Mouse (Mus musculus) right cerebral cortex, postnatal 25 days (tissue): ENCODE data around the gene Tmem45a.
A peak's percentile ranks its signal among the peaks of the same experiment; 100 is the strongest.
"Not testable (repeated sequence)": the region's sequence is repeated elsewhere in the genome, so short reads cannot be mapped to it uniquely, and the experiment has no call there.

ENCODE experiments used
- DNase-seq: peaks from one replicate; pipeline ENCODE4 v3.0.0; 2022

Tmem45a gene

DNA sequence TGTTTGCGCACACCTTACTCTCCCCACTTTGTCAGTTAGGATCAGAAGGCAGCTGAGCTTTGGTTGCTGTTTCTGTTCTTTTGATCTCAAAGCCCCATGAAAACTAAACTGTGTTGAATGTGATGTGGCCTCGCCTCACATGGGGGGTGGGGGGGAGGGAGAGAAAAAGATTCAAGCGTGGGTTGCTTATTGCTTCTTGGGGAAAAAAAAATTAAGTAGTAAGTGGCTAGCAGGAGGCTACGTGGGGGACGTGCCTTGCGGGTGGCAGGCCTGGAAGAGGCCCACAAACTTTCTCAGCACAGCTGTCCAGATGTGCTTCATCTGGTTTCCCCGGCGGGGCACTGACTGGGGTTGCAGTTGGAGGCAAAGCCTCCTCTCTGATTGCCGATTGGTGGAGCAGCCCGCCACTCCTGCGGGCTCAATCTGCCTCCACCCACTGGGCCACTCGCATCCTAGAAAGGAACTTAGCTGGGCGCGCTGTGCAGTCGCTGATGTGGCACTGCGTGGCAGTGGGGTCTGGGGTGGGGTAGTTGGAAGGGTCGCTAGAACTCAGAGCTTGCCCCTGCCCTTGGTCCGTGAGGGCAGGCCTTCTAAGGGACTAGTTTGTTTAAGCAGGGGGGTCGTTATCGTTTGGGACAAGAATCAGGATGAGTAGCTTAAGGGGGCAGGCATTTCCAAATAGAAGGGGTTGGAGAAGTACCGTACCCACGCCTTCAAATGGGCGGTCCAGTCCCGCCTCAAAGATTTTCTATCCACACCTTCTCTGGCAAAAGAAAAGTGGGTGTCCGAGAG lies at the start of gene Tmem45a:
Tmem45a (minus strand) TSS at position 343 of the 792 bp plus-strand sequence.
- peak; percentile 72 for DNase-seq

DNA sequence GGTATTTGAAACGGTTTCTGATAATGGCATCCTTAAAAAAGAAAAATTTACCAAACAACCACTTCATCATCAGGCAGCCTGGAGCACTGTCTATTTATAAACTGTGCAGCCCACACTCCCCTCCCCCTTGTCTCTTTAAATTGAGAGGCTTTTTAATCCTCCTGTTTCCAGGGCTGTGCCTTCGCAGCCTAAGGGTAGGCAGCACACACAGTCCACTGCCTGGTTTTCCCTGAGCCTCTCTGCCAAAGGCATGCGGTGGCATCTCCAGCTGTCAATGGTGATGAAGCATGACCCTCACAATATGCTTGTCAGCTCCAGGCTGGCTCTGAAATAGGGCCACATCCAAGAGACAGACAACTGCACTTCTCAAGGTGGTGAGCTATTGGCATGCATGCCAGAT lies 42.1 kb upstream of the Tmem45a start, which contains the start of gene Lnp1:
Lnp1 (minus strand) TSS at position 39 of the 400 bp plus-strand sequence.
- no peak for DNase-seq

DNA sequence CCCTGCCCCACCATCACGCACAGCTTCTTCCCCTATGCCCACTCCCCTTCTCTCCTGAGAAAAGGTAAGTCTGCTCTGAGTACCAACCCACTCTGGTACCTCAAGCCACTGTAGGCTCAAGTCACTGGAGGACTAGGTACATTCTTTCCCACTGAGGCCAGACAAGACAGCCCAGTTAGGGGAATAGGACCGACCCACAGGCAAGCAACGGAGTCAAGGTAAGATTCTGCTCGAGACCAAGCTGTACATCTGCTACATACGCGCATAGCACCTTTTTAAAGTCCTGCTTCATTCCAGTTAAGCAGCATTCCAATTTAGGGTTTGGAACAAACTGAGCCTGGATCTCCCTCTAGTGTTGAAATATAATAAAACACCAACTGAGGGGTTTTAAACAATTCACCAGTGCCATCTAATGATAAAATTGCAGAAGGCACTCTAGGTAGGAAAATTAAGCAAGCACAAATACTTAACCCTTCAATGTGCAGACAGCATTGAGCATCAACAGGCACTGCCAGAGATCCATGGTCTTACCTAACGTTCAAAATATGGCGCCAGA lies 34.2 kb upstream of the Tmem45a start:
- peak; percentile 9 for DNase-seq

DNA sequence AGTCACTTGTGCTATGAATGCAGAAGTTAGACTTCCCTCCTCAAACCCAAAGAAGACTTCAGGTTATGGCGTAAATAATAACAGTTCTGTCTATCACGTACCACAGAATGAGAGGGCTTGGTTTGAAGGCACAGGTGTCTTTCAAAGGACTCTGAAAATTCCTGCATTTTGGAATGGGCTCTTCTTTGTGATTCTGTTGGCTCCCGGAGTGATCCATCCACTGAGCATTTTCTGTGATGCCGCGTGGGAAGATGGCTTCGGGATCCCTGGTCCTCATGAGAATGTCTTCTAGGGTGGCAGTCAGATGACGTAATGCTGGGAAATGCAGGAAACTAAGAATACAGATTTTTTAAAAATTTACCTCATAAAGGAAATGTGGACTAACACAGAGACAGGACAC lies 31.3 kb upstream of the Tmem45a start:
- no peak for DNase-seq

DNA sequence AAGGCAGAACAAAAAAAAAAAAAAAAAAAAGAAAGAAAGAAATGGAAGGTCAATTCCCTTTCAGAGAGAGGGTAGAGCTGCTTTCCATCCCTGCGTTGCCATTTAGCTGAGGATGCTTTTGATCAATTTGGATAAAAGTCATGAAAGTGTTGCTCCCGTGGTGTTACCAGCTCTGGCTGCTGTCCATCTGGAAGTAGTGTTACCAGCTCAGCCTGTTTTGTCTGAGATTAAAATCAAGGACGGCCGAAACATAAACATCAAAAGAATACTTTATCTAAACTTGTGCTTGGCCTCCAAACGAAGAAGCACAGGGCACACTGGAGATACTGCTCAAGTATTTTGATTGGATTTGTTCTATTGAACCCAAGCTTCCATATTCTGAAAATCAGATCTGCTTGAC lies 23.0 kb upstream of the Tmem45a start:
- DNase-seq: no peak

DNA sequence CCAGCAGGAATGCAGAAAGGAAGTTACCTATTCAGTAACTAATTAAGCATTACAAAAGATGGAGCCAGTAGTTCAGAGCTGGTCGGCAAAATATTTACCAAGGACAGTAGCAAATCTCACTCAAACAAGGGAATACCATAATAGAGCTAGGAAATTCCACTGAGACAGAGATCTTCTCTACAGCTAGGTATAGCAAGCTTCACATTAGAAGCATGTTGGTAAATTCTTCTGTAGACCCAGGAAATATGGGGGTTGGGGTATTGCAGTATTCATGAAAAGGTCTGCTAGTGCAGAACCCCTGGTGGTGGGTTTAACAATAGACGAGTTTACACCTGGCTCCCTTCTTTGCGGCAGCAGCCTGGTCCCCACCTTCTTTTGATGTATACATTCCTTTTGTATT lies 16.2 kb upstream of the Tmem45a start:
- not testable (repeated sequence) for DNase-seq

DNA sequence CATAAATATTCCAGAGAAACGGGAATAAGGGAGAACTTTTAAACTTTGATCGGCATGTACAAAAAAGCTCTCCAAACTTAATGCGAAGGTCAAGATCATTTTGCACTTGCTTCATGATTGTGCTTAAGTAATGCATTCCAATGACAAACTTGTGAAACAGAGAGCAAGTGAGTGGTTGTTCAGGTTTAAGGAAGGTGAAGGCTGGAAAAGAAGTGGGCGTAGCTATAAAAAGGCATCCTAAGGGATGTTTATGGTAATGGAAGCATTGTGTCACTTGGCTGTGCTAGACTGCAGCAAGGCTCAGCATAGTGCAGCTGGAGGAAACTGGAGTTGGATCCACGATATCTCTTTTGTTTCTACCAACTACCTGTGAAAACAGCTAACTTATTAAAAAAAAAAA lies 5.6 kb upstream of the Tmem45a start:
- no peak for DNase-seq

DNA sequence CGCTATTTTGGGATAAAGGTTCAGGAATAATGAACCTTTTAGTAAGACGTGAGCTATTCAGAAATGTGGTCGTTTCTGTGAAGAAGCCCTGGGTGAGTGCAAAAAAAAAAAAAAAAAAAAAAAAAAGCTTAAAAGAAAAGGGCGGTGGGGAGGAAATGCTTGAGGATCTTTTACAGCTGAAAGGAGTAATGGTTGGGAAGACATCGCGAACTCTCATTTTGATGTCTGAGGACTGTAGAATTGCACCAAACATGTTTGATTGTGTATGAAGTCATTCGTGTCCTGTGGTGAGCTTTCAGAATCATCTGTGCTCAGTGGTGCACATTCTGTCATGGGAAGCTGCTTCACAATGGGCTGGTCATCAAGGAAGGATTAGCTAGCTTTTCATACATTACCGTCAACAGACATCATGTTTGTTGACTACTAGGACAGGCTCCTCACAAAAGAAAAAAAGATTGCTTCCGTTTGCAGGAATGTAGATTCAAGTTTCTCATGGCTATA lies 700 bp upstream of the Tmem45a start:
- no peak for DNase-seq

DNA sequence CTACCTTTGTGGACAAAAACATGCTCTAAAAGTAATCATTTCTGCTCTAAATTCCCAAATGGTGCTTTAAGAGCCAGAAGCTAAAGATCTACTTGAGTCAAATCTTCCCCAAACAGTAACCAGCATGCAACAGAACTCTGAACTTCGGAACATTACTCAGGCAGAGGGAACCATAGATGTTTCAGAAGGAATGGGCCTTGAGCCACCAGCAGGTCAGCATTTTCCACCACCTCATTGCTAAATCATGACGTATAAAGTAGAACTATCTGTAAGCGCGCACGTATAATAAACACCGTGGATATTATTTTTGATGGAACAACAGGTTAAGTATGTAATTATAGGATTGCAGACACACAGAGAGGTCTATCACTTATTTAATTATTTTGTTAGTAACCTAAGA lies 1.2 kb downstream of the Tmem45a start:
- no peak for DNase-seq

DNA sequence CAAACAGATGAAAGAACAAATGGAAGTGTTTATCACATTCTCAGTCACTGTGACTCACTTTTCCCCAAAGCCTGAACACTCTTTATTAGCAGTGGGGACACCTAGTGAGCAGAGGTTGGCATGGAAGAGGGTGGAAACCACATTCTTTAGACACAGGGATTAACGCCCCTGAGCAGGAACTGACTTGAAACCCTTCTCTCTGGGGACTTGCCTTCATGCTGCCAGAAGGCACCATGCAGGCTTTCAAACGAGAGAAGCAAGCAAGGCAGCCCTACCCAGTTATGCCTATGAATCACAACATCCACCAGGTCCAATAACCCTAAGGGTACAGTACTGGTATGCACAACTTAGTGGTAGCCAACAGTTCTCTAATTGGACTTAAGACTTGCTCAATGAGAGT lies 12.6 kb downstream of the Tmem45a start:
- DNase-seq: no peak

DNA sequence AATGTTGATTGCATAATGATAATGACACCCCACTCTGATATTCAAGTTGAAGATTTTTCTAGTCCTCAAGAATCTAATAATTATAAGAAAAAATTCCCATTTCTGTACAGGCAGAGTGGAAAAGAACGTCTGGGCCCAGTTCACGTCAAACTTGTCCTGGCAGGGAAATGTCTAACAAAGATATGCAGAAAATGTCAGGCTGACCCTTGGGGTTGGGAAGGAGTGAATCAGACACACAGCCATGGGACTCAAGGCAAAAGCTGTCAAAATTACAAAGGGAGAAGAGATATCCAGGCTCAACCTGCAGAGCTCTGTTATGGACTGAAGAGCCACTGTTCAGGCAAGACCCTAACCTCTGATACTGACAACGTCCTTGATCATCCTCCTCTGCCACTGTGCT lies 15.5 kb downstream of the Tmem45a start:
- no peak for DNase-seq

DNA sequence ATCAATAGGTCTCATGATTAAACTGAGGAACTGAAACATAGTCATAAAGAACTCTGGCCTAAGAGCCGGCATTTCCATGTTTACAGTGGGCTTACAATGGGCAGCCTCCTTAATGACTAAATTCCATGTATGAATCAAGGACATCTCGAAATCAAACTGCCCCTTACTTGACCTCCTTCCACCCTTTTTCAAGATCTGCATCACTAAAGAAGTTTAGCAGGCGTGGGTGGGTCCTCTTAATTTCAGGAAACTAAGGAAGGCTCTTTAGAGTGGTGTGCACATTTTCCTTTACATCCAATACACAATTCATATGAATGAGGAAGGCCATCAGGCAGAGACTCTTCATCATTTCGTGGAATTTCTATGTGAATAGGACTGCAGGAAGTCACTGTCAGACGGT lies 17.6 kb downstream of the Tmem45a start:
- no peak for DNase-seq

DNA sequence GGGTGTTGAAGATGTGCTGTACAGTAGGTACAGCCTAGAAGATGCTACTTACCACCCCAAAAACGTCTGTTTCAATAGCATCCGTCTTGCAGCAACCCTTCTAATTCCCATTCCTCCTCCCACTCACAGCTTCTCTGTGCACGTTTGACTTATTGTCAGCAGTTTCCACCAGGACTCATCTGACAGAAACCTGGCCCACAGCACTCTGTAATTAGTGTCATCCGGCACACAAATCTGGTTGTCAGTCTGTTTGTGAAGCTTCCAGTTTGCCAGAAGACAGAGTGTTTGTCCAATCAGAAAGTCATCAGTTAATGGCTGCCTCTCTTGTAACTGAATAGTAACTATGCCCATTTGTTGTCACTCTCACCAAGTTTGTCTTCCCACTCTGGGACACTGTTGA lies 18.4 kb downstream of the Tmem45a start:
- DNase-seq: no peak

DNA sequence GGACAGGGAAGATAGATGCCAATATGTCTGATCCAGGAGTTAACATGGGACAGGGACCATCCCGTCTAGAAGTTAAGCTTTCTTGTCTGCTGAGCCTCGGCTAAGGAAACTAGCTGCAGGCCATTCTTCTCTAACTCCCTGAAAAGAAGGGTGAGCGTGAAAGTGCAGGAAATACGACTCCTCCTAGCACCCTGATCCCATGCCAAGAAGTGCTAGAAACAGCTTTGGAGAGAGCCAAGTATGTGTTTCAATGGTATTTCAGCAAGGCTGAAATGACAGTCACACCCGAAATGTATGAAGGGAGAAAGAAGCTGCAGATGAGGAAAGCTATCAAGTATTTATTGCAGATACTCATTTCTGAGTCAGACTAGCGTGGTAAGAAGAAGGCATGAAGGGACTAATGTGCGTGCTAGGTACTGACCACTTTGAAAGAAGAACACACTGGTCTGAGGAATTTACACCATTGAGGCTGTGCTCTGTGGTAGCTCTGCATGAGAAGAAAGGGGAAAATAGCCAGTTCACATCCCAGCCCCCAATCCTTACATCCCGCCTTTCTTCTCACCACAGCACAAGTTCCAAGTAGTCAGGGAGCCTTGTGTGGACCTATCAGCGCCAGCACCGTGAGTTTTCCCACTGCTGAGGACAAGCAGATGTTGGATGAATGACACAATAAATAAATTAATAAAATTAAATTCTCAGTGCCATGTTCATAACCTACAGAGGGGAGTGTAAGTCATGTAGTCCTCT lies 33.0 kb downstream of the Tmem45a start:
- no peak for DNase-seq

DNA sequence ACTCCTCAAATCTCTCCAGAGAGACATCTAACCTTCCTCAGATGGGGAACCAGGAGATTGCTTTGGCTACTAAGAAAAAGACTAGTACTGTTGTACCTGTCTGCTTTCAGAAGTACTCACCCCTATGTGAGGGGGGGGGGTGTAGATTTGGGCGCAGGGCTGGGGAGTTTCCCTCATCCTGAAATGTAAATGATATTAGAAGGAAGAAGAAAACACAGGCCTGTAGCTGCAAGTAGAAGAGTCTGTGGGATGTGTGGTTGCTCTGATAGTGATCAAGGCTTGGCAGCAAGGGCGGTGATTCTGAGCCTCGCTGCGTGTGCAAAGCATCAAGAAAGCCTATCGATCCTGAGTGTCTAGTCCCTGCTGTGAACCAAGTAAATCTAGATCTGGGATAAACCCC lies 43.0 kb downstream of the Tmem45a start:
- DNase-seq: no peak

DNA sequence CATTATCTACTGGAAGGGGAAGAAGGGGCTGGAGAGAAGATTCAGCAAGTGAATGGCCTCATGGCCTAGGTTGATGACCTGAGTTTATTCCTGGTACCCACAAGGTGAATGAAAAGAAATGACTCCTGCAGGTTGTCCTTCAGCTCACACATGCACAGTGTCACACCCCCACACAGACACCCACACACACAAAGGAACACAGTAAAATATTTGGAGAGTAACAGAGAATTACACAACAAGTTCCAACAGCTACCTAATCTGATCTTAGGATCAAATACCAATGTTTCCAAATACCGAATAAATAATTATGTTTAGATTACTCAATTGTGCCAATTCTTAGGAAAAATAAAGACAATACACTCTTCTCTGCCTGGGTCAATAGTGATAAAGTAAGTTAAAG lies 52.7 kb downstream of the Tmem45a start:
- no peak for DNase-seq

DNA sequence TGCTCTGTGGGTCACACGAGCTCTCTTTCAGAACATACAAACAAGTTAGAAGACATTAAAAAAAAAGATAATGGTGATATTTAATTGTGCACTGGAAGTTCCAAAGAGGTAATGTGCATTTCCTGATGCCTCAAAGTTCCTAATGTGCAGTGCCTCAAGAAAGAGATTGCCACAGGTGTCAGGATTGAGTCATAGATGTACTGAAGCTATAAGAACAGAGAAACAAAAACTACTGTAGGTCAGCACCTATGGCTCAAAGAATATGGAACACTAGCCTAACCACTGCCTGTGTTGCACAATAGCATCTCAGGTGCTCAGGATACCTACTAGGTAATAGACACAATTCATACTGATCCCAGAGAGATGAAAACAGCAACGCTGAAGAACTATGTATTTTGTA lies 54.0 kb downstream of the Tmem45a start:
- DNase-seq: no peak

DNA sequence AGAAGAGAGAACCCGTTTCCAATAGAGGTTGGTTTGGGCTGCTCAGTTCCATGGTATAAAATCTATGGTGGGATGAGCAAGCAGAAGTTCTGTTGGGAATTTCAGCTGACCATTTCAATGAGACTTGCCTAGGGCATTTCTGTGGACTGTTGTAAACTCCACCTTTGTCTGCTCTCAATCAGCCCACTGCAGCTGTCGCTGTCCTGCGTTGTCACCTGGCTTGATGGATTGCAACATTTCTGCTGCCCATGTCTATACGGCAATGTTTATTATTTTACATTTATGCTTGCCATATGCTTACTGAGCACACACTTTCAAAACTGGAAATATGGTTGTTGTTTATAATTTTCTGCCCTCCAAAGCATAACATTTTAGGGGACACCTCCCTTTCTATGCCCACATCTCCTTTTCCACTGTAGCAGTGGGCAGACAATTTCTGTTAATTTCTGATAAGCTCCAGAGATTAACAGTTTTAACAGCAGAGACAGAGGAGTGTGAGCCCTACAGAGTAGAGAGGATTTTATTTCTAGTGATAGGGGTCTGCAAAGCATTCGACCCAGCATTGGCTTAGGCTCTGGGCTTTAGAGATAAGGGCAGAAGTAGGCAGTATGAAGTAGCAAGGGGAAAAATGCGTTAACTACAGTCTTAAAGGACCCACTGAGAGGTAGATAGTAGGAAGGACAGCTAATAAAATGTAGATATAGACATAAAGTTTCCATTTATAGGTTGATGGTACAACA lies 84.4 kb downstream of the Tmem45a start:
- DNase-seq: no peak

DNA sequence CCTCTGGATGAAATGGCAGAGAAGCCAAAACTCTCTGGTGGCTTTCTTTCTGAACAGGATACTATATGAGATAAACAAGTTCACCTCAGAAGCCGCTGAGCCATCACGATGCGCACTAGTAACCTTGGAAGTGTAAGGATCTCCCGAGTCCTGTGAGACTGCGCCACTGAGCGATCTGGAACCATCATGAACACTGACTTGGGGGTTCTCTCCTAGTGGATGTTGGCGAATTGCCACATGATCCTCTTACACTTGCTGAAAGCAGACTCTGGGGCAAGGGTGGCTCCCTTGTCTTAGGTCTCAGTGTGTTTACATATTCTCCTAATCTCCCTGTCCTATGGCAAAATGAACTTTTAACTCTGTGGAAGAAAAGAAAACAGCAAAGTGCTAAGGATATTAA lies 85.0 kb downstream of the Tmem45a start:
- no peak for DNase-seq

DNA sequence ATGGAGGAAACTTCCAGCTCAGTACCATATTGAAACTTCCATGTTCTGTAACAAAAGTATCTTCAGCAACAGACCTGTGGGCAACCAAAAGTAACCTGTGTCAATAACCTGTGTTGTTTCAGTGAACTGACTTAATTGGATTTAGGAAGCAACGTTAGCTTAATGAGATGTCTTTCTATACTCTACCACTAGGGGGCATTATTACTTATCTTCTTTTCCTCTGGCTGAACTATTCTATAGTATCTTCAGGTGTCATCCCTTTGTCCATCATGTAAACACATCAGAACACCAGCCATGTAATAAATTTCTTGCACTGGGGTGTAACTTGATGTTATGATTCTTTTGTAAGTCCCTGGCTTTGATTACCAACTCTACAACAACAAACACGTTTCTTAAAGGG lies 85.5 kb downstream of the Tmem45a start:
- DNase-seq: no peak

DNA sequence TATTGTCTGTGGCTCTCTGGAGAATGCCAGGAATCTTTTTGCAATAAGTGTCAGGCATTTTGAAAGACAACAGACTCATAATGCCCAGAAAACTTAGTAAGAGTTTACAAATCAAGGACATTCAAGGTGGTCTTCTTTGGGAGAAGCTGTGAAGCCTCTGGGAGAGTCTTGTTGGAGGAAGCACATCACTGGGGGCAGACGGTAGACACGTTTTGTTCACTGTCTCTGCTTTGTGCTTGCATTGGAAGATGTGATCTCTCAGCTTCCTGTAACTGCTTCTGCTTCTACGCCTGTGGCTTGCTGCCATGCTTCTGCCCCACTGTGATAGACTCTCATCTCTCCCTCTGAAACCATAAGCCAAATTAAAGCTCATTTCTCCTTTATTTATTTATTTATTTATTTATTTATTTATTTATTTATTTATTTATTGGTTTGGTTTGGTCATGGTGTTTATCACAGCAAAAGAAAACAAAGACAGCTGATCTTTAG lies 86.4 kb downstream of the Tmem45a start:
- no peak for DNase-seq

DNA sequence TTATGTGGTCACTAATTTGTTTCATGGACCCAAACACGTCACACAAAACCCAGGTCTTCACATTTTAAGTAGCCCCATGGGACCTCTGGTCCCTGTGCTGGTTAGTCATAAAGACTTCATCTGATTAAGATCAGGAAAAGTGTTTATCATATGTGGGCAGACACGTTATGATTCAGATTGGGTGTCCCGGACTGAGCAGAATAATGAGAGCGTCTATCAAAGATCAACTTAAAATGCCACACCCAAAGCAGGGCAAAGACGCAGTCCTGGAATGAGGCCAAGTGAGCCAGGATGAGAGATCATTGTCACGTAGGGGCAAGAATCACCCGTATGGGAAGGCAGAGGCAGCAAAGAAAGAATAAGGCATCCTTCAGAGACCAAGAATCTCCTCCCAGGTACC lies 87.1 kb downstream of the Tmem45a start:
- DNase-seq: no peak
